Mouse (Mus musculus) midbrain, embryonic 14.5 days (tissue): ENCODE measurements around the gene Aoc3. TPM values are rescaled to one million over a fixed set of nuclear protein-coding genes. Genes with fewer than 3 reads are reported as not detected.
A peak's percentile ranks its signal among the peaks of the same experiment; 100 is the strongest.

ENCODE experiments used
- ATAC-seq: fragments of 200-750 bp; cut with Nextera tagmentation; 2 replicates; pipeline ENCODE4 v1.8.0; 2017; ENCODE audit warnings: moderate number of reproducible peaks, moderate library complexity; ENCODE audit not compliant: low FRiP score, low TSS enrichment
- DNase-seq: peaks from one replicate; pipeline ENCODE4 v3.0.0-alpha.2; 2015
- H3K27ac ChIP-seq: fragments of 300-500 bp; sonication (generic); replicated peaks from 2 replicates; pipeline ENCODE4 v1.5.1; 2014; ENCODE audit warnings: mild to moderate bottlenecking, low read depth, low read length, moderate library complexity
- H3K27me3 ChIP-seq: fragments of 300-500 bp; sonication (generic); 2 replicates; pipeline ENCODE4 v1.6.1; 2014; ENCODE audit warnings: low read length, control low read depth, mixed read lengths; ENCODE audit not compliant: control insufficient read depth, insufficient read depth
- H3K36me3 ChIP-seq: fragments of 300-500 bp; sonication (generic); 2 replicates; pipeline ENCODE4 v1.6.1; 2014; ENCODE audit warnings: low read length, control low read depth; ENCODE audit not compliant: control insufficient read depth, insufficient read depth
- H3K4me1 ChIP-seq: fragments of 300-500 bp; sonication (generic); 2 replicates; pipeline ENCODE4 v1.6.1; 2014; ENCODE audit warnings: mild to moderate bottlenecking, antibody characterized with exemption, low read length, control low read depth; ENCODE audit not compliant: control insufficient read depth, insufficient read depth
- H3K4me2 ChIP-seq: fragments of 300-500 bp; sonication (generic); 2 replicates; pipeline ENCODE4 v1.6.1; 2014; ENCODE audit warnings: mild to moderate bottlenecking, low read length, moderate library complexity
- H3K4me3 ChIP-seq: fragments of 300-500 bp; sonication (generic); replicated peaks from 2 replicates; pipeline ENCODE4 v1.5.1; 2014; ENCODE audit warnings: low read depth, low read length
- H3K9ac ChIP-seq: fragments of 300-500 bp; sonication (generic); replicated peaks from 2 replicates; pipeline ENCODE4 v1.6.1; 2014; ENCODE audit warnings: mild to moderate bottlenecking, low read length, moderate library complexity
- H3K9me3 ChIP-seq: fragments of 300-500 bp; sonication (generic); 2 replicates; pipeline ENCODE4 v1.6.1; 2016; ENCODE audit warnings: low read length, control low read depth, mixed read lengths; ENCODE audit not compliant: control insufficient read depth
- WGBS: fragments of 180-500 bp; shearing (Covaris S2); extraction: QIAGEN DNeasy Blood & Tissue Kit; methylation state at CpG from one replicate; pipeline ENCODE4 v1.1.7; 2014; 5-methylcytosine and 5-hydroxymethylcytosine counted together
- polyA plus RNA-seq: library from polyadenylated mRNA; unstranded; fragments of >200 nt; fragmentation: Nextera tagmentation; extraction: Ambion mirVana; gene quantifications from 2 replicates; pipeline ENCODE4 v1.2.1, GENCODE M21; 2014

Gene Aoc3
- 0.04 TPM in 1 of 2 replicates, not detected in the other for polyA plus RNA-seq

GRCm38 (mm10) chr11:101330371-101330924, at the start of gene Aoc3:
Aoc3 (plus strand) TSS chr11:101330605.
- Histone ChIP-seq H3K27me3 (no peaks in the 10 kb centered on the region), H3K4me1 (no peaks in the 10 kb centered on the region), H3K4me3 (no peak within 1 kb of the TSS), H3K27ac (no peak within 1 kb of the TSS), H3K4me2 (no peak within 1 kb of the TSS), H3K9me3 (no peaks in the 10 kb centered on the region), H3K36me3 (peaks cover 10% of the 10 kb centered on the region; the same call in 1 of the 2 replicates), H3K9ac (no peak within 1 kb of the TSS)
- ATAC-seq (no peak), DNase-seq (no peak)
- 71% methylated on average over 7 of the region's 7 CpGs for WGBS

GRCm38 (mm10) chr11:101280837-101281236, 49.6 kb upstream of the Aoc3 start:
- Histone ChIP-seq H3K27ac (no peak overlapping the region), H3K9ac (no peak overlapping the region), H3K27me3 (no peaks in the 10 kb centered on the region), H3K4me2 (no peak overlapping the region), H3K4me3 (no peak overlapping the region), H3K36me3 (peaks cover 3% of the 10 kb centered on the region; the same call in 1 of the 2 replicates), H3K9me3 (no peaks in the 10 kb centered on the region), H3K4me1 (peaks cover 22% of the 10 kb centered on the region)
- ATAC-seq (no peak), DNase-seq (no peak)
- WGBS, result 46% methylated on average over 7 of the region's 7 CpGs

- peaks cover 7% of the 10 kb centered on the region for H3K4me1 ChIP-seq
- no peaks in the 10 kb centered on the region for H3K27me3 ChIP-seq
- peaks cover 17% of the 10 kb centered on the region for H3K36me3 ChIP-seq
- WGBS, result 39% methylated on average over 5 of the region's 5 CpGs
- no peak overlapping the region for H3K27ac ChIP-seq
- H3K9ac ChIP-seq, result no peak overlapping the region
- no peak overlapping the region for H3K4me3 ChIP-seq
- ATAC-seq (no peak), DNase-seq (peak; percentile 2)
- no peaks in the 10 kb centered on the region for H3K9me3 ChIP-seq
- H3K4me2 ChIP-seq, result no peak overlapping the region
These were observed 47.5 kb upstream of the Aoc3 start for GRCm38 (mm10) chr11:101282896-101283295.

GRCm38 (mm10) chr11:101283805-101284204, 46.6 kb upstream of the Aoc3 start:
- Histone ChIP-seq H3K4me2 (no peak overlapping the region), H3K4me3 (no peak overlapping the region), H3K27ac (no peak overlapping the region), H3K27me3 (no peaks in the 10 kb centered on the region), H3K36me3 (peaks cover 25% of the 10 kb centered on the region), H3K9me3 (no peaks in the 10 kb centered on the region), H3K4me1 (peaks cover 3% of the 10 kb centered on the region; the same call in 1 of the 2 replicates), H3K9ac (no peak overlapping the region)
- 74% methylated on average over 4 of the region's 4 CpGs for WGBS
- no peak for ATAC-seq
- no peak for DNase-seq

GRCm38 (mm10) chr11:101287306-101287705, 43.1 kb upstream of the Aoc3 start:
- WGBS, result 92% methylated on average over 9 of the region's 9 CpGs
- H3K9me3 ChIP-seq, result no peaks in the 10 kb centered on the region

GRCm38 (mm10) chr11:101291231-101291630, 39.2 kb upstream of the Aoc3 start:
- H3K36me3 ChIP-seq, result peaks cover 88% of the 10 kb centered on the region
- no peaks in the 10 kb centered on the region for H3K27me3 ChIP-seq
- H3K4me3 ChIP-seq, result no peak overlapping the region
- no peak overlapping the region for H3K4me2 ChIP-seq
- H3K4me1 ChIP-seq, result no peaks in the 10 kb centered on the region
- WGBS, result 95% methylated on average over 8 of the region's 8 CpGs
- DNase-seq (no peak), ATAC-seq (no peak)
- H3K27ac ChIP-seq, result no peak overlapping the region
- no peak overlapping the region for H3K9ac ChIP-seq
- no peaks in the 10 kb centered on the region for H3K9me3 ChIP-seq

More at GRCm38 (mm10) chr11:101287306-101287705, 43.1 kb upstream of the Aoc3 start:
- H3K27ac ChIP-seq, result no peak overlapping the region
- no peak overlapping the region for H3K9ac ChIP-seq
- peaks cover 60% of the 10 kb centered on the region for H3K36me3 ChIP-seq
- H3K4me3 ChIP-seq, result no peak overlapping the region
- H3K4me2 ChIP-seq, result no peak overlapping the region
- DNase-seq (no peak), ATAC-seq (no peak)
- H3K27me3 ChIP-seq, result no peaks in the 10 kb centered on the region
- H3K4me1 ChIP-seq, result no peaks in the 10 kb centered on the region

- Histone ChIP-seq H3K4me1 (no peaks in the 10 kb centered on the region), H3K9me3 (no peaks in the 10 kb centered on the region), H3K27ac (no peak overlapping the region), H3K4me2 (no peak overlapping the region), H3K9ac (no peak overlapping the region), H3K27me3 (no peaks in the 10 kb centered on the region), H3K36me3 (peaks cover 87% of the 10 kb centered on the region), H3K4me3 (no peak overlapping the region)
- ATAC-seq (no peak), DNase-seq (no peak)
- WGBS, result 92% methylated on average over 8 of the region's 8 CpGs
These were observed 35.2 kb upstream of the Aoc3 start for GRCm38 (mm10) chr11:101295191-101295590.

- Histone ChIP-seq H3K9ac (0 out of 2 replicates have a peak overlapping the region, but pooled peaks have one; percentile 81), H3K9me3 (no peaks in the 10 kb centered on the region), H3K4me3 (peak overlapping the region; percentile 89), H3K4me1 (peaks cover 12% of the 10 kb centered on the region), H3K4me2 (peak overlapping the region; percentile 98), H3K27ac (no peak overlapping the region), H3K36me3 (peaks cover 33% of the 10 kb centered on the region), H3K27me3 (no peaks in the 10 kb centered on the region)
- no peak for ATAC-seq
- DNase-seq, result no peak
- 63% methylated on average over 7 of the region's 7 CpGs for WGBS
These were observed 29.5 kb upstream of the Aoc3 start for GRCm38 (mm10) chr11:101300881-101301280.

- Histone ChIP-seq H3K4me3 (peak overlapping the region; percentile 89), H3K27ac (peak overlapping the region; percentile 75), H3K4me1 (peaks cover 12% of the 10 kb centered on the region), H3K4me2 (peak overlapping the region; percentile 98), H3K27me3 (no peaks in the 10 kb centered on the region), H3K9ac (peak overlapping the region; percentile 81), H3K36me3 (peaks cover 30% of the 10 kb centered on the region), H3K9me3 (no peaks in the 10 kb centered on the region)
- WGBS, result 14% methylated on average over 26 of the region's 26 CpGs
- no peak for DNase-seq
- ATAC-seq, result no peak
These were observed 29.0 kb upstream of the Aoc3 start for GRCm38 (mm10) chr11:101301299-101302003.
